Mouse (Mus musculus): Measurements from ENCODE around the gene Baiap2. TPM values are rescaled to one million over a fixed set of nuclear protein-coding genes. Genes with fewer than 3 reads are reported as not detected.

Gene Baiap2
- polyA plus RNA-seq, 1 experiment from 2014 or later: 21.3 TPM

DNA sequence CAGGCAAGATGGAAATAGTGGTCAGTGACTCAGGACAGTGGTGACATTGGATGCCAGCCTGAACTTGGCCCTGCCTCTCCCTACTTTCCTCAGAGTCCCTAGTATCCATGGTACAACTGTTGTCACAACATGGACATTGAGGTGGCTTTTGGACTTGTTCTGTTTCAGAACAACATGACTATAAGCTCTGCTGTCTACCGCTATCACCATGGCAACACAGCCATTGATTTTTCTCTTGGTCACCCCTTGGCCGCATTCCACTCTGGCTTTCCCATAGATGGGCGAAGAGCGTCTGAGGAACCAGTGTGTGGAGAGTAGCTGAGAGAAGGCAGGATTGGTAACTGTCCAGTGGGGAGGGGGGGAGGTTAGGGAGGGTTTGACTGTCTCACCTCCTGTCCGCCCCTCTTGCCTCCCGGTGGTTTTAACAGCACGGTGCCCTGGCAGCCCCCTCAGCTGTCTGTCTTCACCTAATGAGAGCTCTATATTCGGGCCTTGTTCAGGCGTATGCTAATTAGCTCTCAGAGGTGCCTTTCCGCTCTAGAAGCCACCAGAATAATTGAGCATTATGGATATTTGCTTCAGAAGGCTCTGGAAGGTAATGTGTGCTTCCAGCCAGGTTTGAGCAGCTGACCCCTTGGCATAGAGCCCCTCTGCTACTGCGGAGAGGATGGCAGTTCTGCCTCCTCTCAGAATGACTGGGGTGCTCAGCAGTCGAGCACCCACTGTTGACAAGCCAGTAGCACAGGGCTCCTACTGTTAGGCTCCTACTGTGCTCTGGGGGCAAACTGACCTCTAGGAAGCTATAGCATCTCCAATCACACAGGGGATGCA is 27.7 kb downstream of the Baiap2 start:
- no peaks in the 10 kb centered on the region for H3K9me3 ChIP-seq (ENCODE audit: low read length)
- peak; percentile 91 for ATAC-seq
- peaks cover 17% of the 10 kb centered on the region for H3K4me1 ChIP-seq (ENCODE audit: insufficient read depth)
- H3K4me2 ChIP-seq (ENCODE audit: low read depth, low read length): no peak overlapping the region
- H3K27me3 ChIP-seq (ENCODE audit: insufficient read depth, low read length): no peaks in the 10 kb centered on the region
- peak; percentile 79 for DNase-seq
- no peak overlapping the region for H3K4me3 ChIP-seq (ENCODE audit: low read depth, low read length)
- H3K27ac ChIP-seq (ENCODE audit: low read depth): peak overlapping the region; percentile 74
- no peak overlapping the region for H3K9ac ChIP-seq (replicated peaks)
- WGBS (ENCODE audit: insufficient replicate concordance): 68% methylated on average over 12 of the region's 12 CpGs
- TF ChIP-seq EP300 (IDR thresholded peaks at IDR 0.05; ENCODE audit: low read depth) (no peak), CTCF (IDR thresholded peaks at IDR 0.05; ENCODE audit: low read depth) (no peak)
- H3K36me3 ChIP-seq (replicated peaks; ENCODE audit: insufficient read depth, low read length): peaks cover 13% of the 10 kb centered on the region

DNA sequence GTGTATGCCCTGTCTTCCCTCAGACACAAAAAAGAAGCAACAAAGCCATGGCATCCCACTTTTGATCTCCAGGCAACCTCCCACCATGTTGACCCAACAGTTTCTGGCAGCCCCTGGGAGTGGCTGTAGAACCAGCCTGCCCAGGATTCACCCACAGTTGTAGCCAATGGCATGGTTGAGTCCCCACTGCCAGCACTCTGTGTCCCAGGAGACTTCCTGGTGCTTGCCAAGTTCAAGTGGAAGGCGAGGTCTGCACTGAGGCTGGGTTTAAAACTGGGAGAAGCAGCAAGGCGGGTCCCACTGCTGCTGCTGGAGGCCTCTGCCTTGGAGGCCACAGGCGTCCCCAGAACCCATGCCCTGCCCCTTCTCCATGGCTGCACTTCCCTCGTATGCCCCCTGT is 31.2 kb downstream of the Baiap2 start:
- no peak overlapping the region for H3K4me3 ChIP-seq (ENCODE audit: low read depth, low read length)
- WGBS (ENCODE audit: insufficient replicate concordance): 82% methylated on average over 4 of the region's 4 CpGs

DNA sequence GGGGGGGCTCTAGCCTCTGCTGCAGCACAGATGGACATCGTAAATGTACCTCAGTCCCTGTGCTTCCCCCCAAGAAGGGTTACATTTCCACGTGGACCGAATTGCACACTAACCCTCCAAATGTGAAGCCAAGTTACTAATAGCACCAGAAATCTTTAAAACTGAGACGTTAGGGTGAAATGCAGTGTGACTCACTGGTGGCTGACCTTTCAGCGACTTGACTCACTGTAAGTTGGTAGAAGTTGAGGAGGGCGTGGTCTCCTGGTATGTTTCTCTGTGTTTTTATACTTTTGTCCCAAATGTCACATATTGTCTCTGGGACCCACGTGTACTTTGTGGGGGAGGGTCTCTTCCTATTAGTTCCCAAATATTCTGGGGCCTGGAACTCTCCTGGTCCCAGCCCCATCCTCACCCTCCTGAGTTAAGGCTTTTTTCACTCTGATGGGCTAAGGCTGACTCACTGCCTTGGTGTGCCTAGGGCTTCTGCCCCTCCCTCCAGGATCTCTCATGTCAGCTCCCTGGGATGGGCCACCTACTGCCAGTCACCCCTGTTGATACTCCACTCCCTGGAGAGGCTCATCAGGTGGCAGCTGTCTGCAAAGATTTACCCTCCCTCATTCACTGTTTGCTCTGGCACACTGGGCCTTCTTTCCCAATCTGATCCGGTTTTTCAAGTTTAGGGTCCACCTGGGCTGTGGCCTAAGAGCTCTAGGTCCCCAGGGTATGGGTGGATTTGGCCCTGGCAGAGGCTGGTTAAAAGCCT is 33.4 kb downstream of the Baiap2 start:
- peak; percentile 16; the same call in 1 of the 2 replicates for ATAC-seq

More for the DNA sequence above, 31.2 kb downstream of the Baiap2 start:
- ATAC-seq: no peak
- H3K27me3 ChIP-seq (ENCODE audit: insufficient read depth, low read length): no peaks in the 10 kb centered on the region
- peaks cover 7% of the 10 kb centered on the region for H3K36me3 ChIP-seq (replicated peaks; ENCODE audit: insufficient read depth, low read length)
- DNase-seq: no peak
- H3K4me1 ChIP-seq (ENCODE audit: insufficient read depth): 0 out of 2 replicates have a peak, but pooled peaks cover 16% of the 10 kb centered on the region
- H3K4me2 ChIP-seq (ENCODE audit: low read depth, low read length): no peak overlapping the region
- no peak overlapping the region for H3K27ac ChIP-seq (ENCODE audit: low read depth)
- H3K9ac ChIP-seq (replicated peaks): no peak overlapping the region
- TF ChIP-seq CTCF (IDR thresholded peaks at IDR 0.05; ENCODE audit: low read depth): no peak
- TF ChIP-seq EP300 (IDR thresholded peaks at IDR 0.05; ENCODE audit: low read depth): no peak
- H3K9me3 ChIP-seq (ENCODE audit: low read length): no peaks in the 10 kb centered on the region

DNA sequence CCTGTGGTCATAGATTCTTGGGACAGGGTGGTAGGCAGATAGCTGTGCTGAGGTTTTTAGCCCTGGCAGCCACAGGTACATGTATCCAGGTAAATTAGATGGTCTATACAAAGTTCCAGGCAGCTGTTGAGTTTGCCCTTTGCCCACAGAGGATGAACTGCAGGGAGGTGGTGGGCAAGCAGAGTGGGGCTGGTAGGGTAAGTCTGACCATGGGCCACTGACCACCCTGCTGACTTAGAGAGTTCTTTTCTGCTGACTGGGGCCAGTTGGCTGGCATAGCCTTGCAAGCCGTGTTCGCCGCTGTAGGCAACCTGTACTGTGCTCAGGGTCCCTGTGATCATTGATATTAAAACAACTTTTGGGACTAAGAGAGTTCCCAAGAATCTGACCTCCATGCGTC is 36.1 kb downstream of the Baiap2 start:
- H3K4me1 ChIP-seq (ENCODE audit: insufficient read depth): 0 out of 2 replicates have a peak, but pooled peaks cover 5% of the 10 kb centered on the region
- no peaks in the 10 kb centered on the region for H3K27me3 ChIP-seq (ENCODE audit: insufficient read depth, low read length)
- WGBS (ENCODE audit: insufficient replicate concordance): 90% methylated on average over 4 of the region's 4 CpGs
- H3K9me3 ChIP-seq (ENCODE audit: low read length): no peaks in the 10 kb centered on the region
- DNase-seq (no peak), ATAC-seq (no peak)
- TF ChIP-seq CTCF (IDR thresholded peaks at IDR 0.05; ENCODE audit: low read depth): no peak
- no peak for TF ChIP-seq EP300 (IDR thresholded peaks at IDR 0.05; ENCODE audit: low read depth)
- H3K4me3 ChIP-seq (ENCODE audit: low read depth, low read length): no peak overlapping the region
- no peak overlapping the region for H3K4me2 ChIP-seq (ENCODE audit: low read depth, low read length)
- H3K36me3 ChIP-seq (replicated peaks; ENCODE audit: insufficient read depth, low read length): peaks cover 4% of the 10 kb centered on the region; the same call in 1 of the 2 replicates
- no peak overlapping the region for H3K27ac ChIP-seq (ENCODE audit: low read depth)
- no peak overlapping the region for H3K9ac ChIP-seq (replicated peaks)

More for the DNA sequence above, 33.4 kb downstream of the Baiap2 start:
- Histone ChIP-seq H3K9ac (replicated peaks) (no peak overlapping the region), H3K4me3 (ENCODE audit: low read depth, low read length) (no peak overlapping the region), H3K4me1 (ENCODE audit: insufficient read depth) (0 out of 2 replicates have a peak, but pooled peaks cover 5% of the 10 kb centered on the region), H3K27ac (ENCODE audit: low read depth) (no peak overlapping the region), H3K36me3 (replicated peaks; ENCODE audit: insufficient read depth, low read length) (no peaks in the 10 kb centered on the region; the same call in 1 of the 2 replicates), H3K4me2 (ENCODE audit: low read depth, low read length) (no peak overlapping the region), H3K9me3 (ENCODE audit: low read length) (no peaks in the 10 kb centered on the region), H3K27me3 (ENCODE audit: insufficient read depth, low read length) (no peaks in the 10 kb centered on the region)
- no peak for TF ChIP-seq CTCF (IDR thresholded peaks at IDR 0.05; ENCODE audit: low read depth)
- TF ChIP-seq EP300 (IDR thresholded peaks at IDR 0.05; ENCODE audit: low read depth): no peak
- DNase-seq: no peak
- WGBS (ENCODE audit: insufficient replicate concordance): 68% methylated on average over 8 of the region's 8 CpGs

DNA sequence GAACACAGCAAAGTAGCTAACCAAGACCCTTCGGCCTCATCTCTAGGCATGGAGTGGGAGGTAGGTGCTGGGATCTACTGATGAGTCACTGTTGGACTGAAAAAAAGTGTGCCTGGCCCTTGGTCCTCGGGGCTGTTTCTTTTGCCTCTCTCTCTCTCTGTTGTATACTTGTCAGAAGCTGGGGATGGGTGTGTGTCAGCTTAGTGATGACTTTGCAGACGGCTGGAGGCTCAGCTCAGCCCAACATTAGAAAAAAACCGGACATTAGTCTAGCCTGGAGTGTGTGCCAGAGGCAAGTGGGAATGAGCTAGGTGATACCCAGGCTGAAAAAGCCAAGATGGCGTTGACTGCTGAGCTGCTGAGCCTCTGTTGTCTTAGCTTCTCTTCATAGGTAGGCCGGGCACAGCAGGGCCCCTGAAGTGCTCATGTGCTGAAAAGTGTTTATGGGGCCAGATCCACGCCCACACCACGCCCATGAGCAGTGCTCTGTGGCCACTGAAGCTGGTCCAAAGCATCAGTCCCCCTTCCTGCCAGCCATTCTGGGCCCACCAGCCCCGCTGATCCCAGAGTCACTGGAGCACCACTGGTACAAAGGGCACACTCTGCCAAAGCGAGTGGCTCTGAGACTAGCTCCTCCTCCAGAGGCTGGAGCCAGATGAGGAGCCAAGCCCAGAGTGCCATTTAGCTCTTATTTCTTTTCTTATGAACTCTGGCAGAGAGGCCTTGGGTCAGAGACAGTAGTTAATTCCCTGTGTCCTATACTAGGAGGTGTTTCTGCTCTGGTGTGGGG is 37.2 kb downstream of the Baiap2 start:
- no peaks in the 10 kb centered on the region for H3K9me3 ChIP-seq (ENCODE audit: low read length)
- no peak overlapping the region for H3K4me3 ChIP-seq (ENCODE audit: low read depth, low read length)
- H3K4me1 ChIP-seq (ENCODE audit: insufficient read depth): peaks cover 7% of the 10 kb centered on the region; the same call in 1 of the 2 replicates
- H3K4me2 ChIP-seq (ENCODE audit: low read depth, low read length): no peak overlapping the region
- WGBS (ENCODE audit: insufficient replicate concordance): 68% methylated on average over 10 of the region's 10 CpGs
- no peak for DNase-seq
- H3K9ac ChIP-seq (replicated peaks): no peak overlapping the region
- no peaks in the 10 kb centered on the region for H3K27me3 ChIP-seq (ENCODE audit: insufficient read depth, low read length)
- no peak for ATAC-seq
- H3K36me3 ChIP-seq (replicated peaks; ENCODE audit: insufficient read depth, low read length): peaks cover 9% of the 10 kb centered on the region; the same call in 1 of the 2 replicates
- TF ChIP-seq EP300 (IDR thresholded peaks at IDR 0.05; ENCODE audit: low read depth): no peak
- no peak for TF ChIP-seq CTCF (IDR thresholded peaks at IDR 0.05; ENCODE audit: low read depth)
- no peak overlapping the region for H3K27ac ChIP-seq (ENCODE audit: low read depth)

Measured in liver, postnatal 0 days (tissue).